Mouse (Mus musculus) forelimb bud, embryonic 11.5 days (tissue): ENCODE data around the gene Gm21865.
"Not testable (repeated sequence)": the region's sequence is repeated elsewhere in the genome, so short reads cannot be mapped to it uniquely, and the experiment has no call there.

Source experiments
- DNase-seq: peaks from one replicate; pipeline ENCODE4 v3.0.0-alpha.2; 2012; ENCODE audit warnings: low read depth, low spot score

Gm21865 gene

DNA sequence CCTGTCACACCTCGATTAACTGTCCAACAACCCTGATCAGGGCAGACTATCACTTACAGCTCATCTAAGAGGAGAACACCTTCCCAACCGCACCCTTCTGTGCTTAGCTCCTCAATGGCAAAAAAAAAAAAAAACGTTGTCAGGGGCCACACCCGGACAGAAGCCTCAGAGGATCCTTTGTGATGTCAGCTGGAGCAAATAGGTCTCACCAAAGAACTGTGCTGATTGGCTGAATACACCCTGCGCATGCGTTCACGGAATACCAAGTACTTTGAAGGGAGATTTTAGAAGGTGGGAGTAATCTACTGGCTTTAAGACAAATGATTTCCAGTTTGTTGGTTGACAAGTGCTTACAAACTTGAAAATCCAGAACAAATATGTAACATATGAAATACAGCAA lies at the start of gene Gm21865:
Gene Gm21865, minus strand, starts transcription at position 101 of the 400 bp plus-strand sequence.
- not testable (repeated sequence) for DNase-seq
